Mouse (Mus musculus) olfactory bulb, adult 2 months (tissue): ENCODE measurements around the gene Irak1bp1. TPM values are rescaled to one million over a fixed set of nuclear protein-coding genes. Genes with fewer than 3 reads are reported as not detected.

Experiments
- H3K27ac ChIP-seq: fragments of 200-500 bp; 2 replicates; pipeline ENCODE4 v1.5.1; 2012; ENCODE audit warnings: low read depth, low read length; ENCODE audit not compliant: insufficient read depth
- H3K4me1 ChIP-seq: fragments of 200-500 bp; 2 replicates; pipeline ENCODE4 v1.6.1; 2012; ENCODE audit warnings: low read length; ENCODE audit not compliant: control insufficient read depth, insufficient read depth
- H3K4me3 ChIP-seq: fragments of 200-500 bp; 2 replicates; pipeline ENCODE4 v1.5.1; 2012; ENCODE audit warnings: mild to moderate bottlenecking, low read depth, low read length, moderate library complexity; ENCODE audit not compliant: insufficient read depth
- CTCF ChIP-seq: fragments of 200-500 bp; IDR thresholded peaks from 2 replicates; pipeline ENCODE4 v1.5.1; 2012; ENCODE audit warnings: low read depth, mild to moderate bottlenecking, low read length, moderate library complexity; ENCODE audit not compliant: insufficient read depth
- POLR2A ChIP-seq: fragments of 200-500 bp; IDR thresholded peaks from 2 replicates; pipeline ENCODE4 v1.6.1; 2012; ENCODE audit warnings: mild to moderate bottlenecking, low read depth, low read length, moderate library complexity; ENCODE audit not compliant: insufficient read depth
- WGBS: fragments of 180-500 bp; shearing (Covaris S2); methylation state at CpG from one replicate; pipeline ENCODE4 v1.1.7; 2018; 5-methylcytosine and 5-hydroxymethylcytosine counted together
- polyA plus RNA-seq: library from polyadenylated mRNA; stranded (reverse); fragments of >200 nt; gene quantifications from 2 replicates; pipeline ENCODE4 v1.2.4, GENCODE M21; 2012; ENCODE audit warnings: low replicate concordance; ENCODE audit not compliant: missing spikeins, insufficient read depth, insufficient read length

Gene Irak1bp1
- polyA plus RNA-seq, 1 experiment: not detected

- H3K4me1 ChIP-seq: no peaks in the 10 kb centered on the region
- H3K4me3 ChIP-seq: no peak overlapping the region
- 93% methylated on average over 3 of the region's 3 CpGs for WGBS
- no peak for TF ChIP-seq CTCF
- no peak for TF ChIP-seq POLR2A
- no peak overlapping the region for H3K27ac ChIP-seq
Measured at GRCm38 (mm10) chr9:82861775-82862430, 32.6 kb downstream of the Irak1bp1 start.

- TF ChIP-seq CTCF (no peak), POLR2A (no peak)
- WGBS: 72% methylated on average over 1 of the region's 1 CpGs
- H3K4me3 ChIP-seq: no peak overlapping the region
- H3K4me1 ChIP-seq: no peaks in the 10 kb centered on the region
- no peak overlapping the region for H3K27ac ChIP-seq
Measured at GRCm38 (mm10) chr9:82866121-82866520, 36.8 kb downstream of the Irak1bp1 start.

- no peak overlapping the region for H3K27ac ChIP-seq
- 83% methylated on average over 3 of the region's 3 CpGs for WGBS
- H3K4me3 ChIP-seq: no peak overlapping the region
- TF ChIP-seq POLR2A (no peak), CTCF (no peak)
- H3K4me1 ChIP-seq: no peaks in the 10 kb centered on the region
Measured at GRCm38 (mm10) chr9:82867698-82868097, 38.4 kb downstream of the Irak1bp1 start.

- no peak overlapping the region for H3K27ac ChIP-seq
- no peaks in the 10 kb centered on the region for H3K4me1 ChIP-seq
- TF ChIP-seq POLR2A: no peak
- no peak for TF ChIP-seq CTCF
- H3K4me3 ChIP-seq: no peak overlapping the region
- 92% methylated on average over 1 of the region's 1 CpGs for WGBS
Measured at GRCm38 (mm10) chr9:82877078-82877477, 47.7 kb downstream of the Irak1bp1 start.

- H3K4me3 ChIP-seq: no peak overlapping the region
- no peaks in the 10 kb centered on the region for H3K4me1 ChIP-seq
- TF ChIP-seq CTCF (no peak), POLR2A (no peak)
- no peak overlapping the region for H3K27ac ChIP-seq
Measured at GRCm38 (mm10) chr9:82884177-82884576, 54.8 kb downstream of the Irak1bp1 start.

- no peak overlapping the region for H3K27ac ChIP-seq
- TF ChIP-seq POLR2A (no peak), CTCF (no peak)
- H3K4me1 ChIP-seq: no peaks in the 10 kb centered on the region
- H3K4me3 ChIP-seq: no peak overlapping the region
Measured at GRCm38 (mm10) chr9:82888645-82889044, 59.3 kb downstream of the Irak1bp1 start.

Other genes with a start within 250 kb of the Irak1bp1 start
- gene Phip, start 146.0 kb downstream of the Irak1bp1 start, polyA plus RNA-seq: 131 TPM in 1 of 2 replicates, not detected in the other